Mouse (Mus musculus): ENCODE measurements around the gene Olfr473. TPM values are rescaled to one million over a fixed set of nuclear protein-coding genes. Genes with fewer than 3 reads are reported as not detected.
"Not testable (repeated sequence)": the region's sequence is repeated elsewhere in the genome, so short reads cannot be mapped to it uniquely, and the experiment has no call there.

The Olfr473 gene
- polyA plus RNA-seq (2014; fragmentation: Nextera tagmentation; extraction: Ambion mirVana) = not detected in 2 replicates

DNA sequence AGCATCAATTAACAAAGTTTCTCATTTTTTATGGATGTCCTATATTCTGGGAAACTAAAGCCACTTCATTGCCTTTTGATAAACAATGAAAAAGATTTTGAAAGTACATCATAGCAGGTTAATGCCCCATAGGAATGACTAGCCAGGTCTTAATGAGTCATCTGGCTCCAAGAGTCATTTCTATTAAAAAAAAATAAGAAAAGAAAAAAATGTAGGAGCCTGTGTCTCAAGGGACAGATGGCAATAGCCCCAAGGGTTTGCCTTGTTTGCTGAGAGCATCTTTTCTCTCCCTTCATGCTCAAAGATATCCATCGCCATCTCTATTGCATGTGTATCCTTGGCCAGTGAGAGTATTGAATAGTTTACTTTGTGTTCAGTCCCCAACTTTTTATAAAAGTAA lies at the start of gene Olfr473:
Olfr473 (plus strand) TSS at position 301 of the 400 bp plus-strand sequence.
- Histone ChIP-seq H3K4me3 (ENCODE audit: low read depth, low read length) (no peak within 1 kb of the TSS), H3K36me3 (ENCODE audit: control insufficient read depth, insufficient read depth, low read length) (no peaks in the 10 kb centered on the region), H3K9ac (ENCODE audit: low read depth, low read length) (no peak within 1 kb of the TSS), H3K4me2 (no peak within 1 kb of the TSS), H3K27ac (ENCODE audit: low read depth, low read length) (no peak within 1 kb of the TSS), H3K9me3 (ENCODE audit: control insufficient read depth, low read length) (no peaks in the 10 kb centered on the region), H3K4me1 (replicated peaks; ENCODE audit: control insufficient read depth, insufficient read depth, low read length) (no peaks in the 10 kb centered on the region), H3K27me3 (replicated peaks; ENCODE audit: control insufficient read depth, insufficient read depth, low read length) (no peaks in the 10 kb centered on the region)
- DNase-seq (ENCODE audit: low spot score) (no peak), ATAC-seq (replicated peaks; ENCODE audit: low FRiP score) (no peak)
- 92% methylated on average over 1 of the region's 1 CpGs for WGBS

DNA sequence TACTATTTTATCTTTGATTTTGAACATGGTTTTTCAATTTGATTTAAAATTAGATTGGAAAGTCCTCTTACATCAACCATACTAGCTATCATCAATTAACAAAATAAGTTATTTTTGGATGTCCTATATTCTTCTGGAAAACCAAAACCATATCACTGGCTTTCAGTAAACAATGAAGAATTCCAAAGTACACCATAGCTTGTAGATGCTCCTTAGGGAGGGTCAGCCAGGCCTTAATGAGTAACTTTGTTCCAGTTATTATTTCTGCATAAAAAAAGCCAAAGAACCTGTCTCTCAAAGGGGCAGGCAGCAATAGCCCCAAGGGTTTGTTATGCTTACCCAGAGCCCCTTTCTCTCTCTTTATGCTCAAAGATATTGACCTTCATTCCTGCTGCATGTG lies 32.6 kb upstream of the Olfr473 start, which contains the start of gene Olfr472:
Olfr472 (plus strand) TSS at position 301 of the 400 bp plus-strand sequence.
- H3K27me3 ChIP-seq (replicated peaks; ENCODE audit: control insufficient read depth, insufficient read depth, low read length) = no peaks in the 10 kb centered on the region
- H3K4me3 ChIP-seq (ENCODE audit: low read depth, low read length) = no peak within 1 kb of the TSS
- DNase-seq (ENCODE audit: low spot score) = no peak
- ATAC-seq (replicated peaks; ENCODE audit: low FRiP score) = no peak
- no peaks in the 10 kb centered on the region for H3K4me1 ChIP-seq (replicated peaks; ENCODE audit: control insufficient read depth, insufficient read depth, low read length)
- no peak within 1 kb of the TSS for H3K9ac ChIP-seq (ENCODE audit: low read depth, low read length)
- H3K4me2 ChIP-seq = no peak within 1 kb of the TSS
- no peaks in the 10 kb centered on the region for H3K36me3 ChIP-seq (ENCODE audit: control insufficient read depth, insufficient read depth, low read length)
- no peak within 1 kb of the TSS for H3K27ac ChIP-seq (ENCODE audit: low read depth, low read length)
- H3K9me3 ChIP-seq (ENCODE audit: control insufficient read depth, low read length) = no peaks in the 10 kb centered on the region

DNA sequence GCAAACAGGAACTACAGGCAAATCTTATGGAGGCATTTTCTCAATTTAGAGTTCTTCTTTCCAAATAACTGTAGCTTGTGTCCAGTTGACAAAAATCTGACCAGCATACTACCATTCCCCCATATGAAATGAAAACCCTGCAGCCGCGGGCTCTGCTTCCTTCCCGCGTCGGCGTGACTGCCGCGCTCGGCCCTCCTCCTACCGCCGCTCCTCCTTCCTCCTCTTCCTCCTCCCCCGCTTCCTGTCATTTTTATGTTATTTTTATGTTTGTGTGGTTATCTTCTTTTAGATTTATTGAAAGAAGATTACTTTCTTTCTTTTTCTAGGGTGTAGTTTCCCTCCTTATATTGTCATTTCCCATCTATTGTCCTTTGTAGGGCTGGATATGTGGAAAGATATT lies 22.3 kb downstream of the Olfr473 start:
- not testable (repeated sequence) for H3K4me1 ChIP-seq (replicated peaks; ENCODE audit: control insufficient read depth, insufficient read depth, low read length); ATAC-seq (replicated peaks; ENCODE audit: low FRiP score); DNase-seq (ENCODE audit: low spot score); H3K4me2 ChIP-seq; H3K27ac ChIP-seq (ENCODE audit: low read depth, low read length); H3K9ac ChIP-seq (ENCODE audit: low read depth, low read length); H3K27me3 ChIP-seq (replicated peaks; ENCODE audit: control insufficient read depth, insufficient read depth, low read length); H3K4me3 ChIP-seq (ENCODE audit: low read depth, low read length); H3K9me3 ChIP-seq (ENCODE audit: control insufficient read depth, low read length); H3K36me3 ChIP-seq (ENCODE audit: control insufficient read depth, insufficient read depth, low read length)
- WGBS = 96% methylated on average over 12 of the region's 12 CpGs

DNA sequence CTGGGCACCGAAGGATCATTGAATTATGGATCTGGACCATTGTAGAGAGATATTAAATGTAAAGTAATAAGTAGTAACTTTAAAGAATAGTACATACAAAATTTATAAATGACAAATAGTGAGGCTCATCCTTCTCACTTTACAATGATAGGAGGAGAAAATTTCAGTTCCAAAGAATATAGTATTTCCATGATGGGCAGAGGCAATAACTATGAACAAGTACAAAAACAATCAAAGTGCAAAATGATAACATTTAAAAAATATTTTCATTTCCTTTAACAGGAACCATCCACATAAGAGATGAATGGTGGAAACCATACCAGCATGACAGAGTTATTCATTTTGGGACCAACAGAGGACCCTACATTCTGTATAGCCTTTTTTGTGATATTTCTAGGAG lies 24.1 kb downstream of the Olfr473 start, which contains the start of gene Olfr474:
Olfr474 (plus strand) TSS at position 301 of the 400 bp plus-strand sequence.
- Histone ChIP-seq H3K9me3 (ENCODE audit: control insufficient read depth, low read length) (0 out of 2 replicates have a peak, but pooled peaks cover 2% of the 10 kb centered on the region), H3K4me2 (no peak within 1 kb of the TSS), H3K9ac (ENCODE audit: low read depth, low read length) (no peak within 1 kb of the TSS), H3K27me3 (replicated peaks; ENCODE audit: control insufficient read depth, insufficient read depth, low read length) (no peaks in the 10 kb centered on the region), H3K4me1 (replicated peaks; ENCODE audit: control insufficient read depth, insufficient read depth, low read length) (no peaks in the 10 kb centered on the region), H3K27ac (ENCODE audit: low read depth, low read length) (no peak within 1 kb of the TSS), H3K36me3 (ENCODE audit: control insufficient read depth, insufficient read depth, low read length) (no peaks in the 10 kb centered on the region), H3K4me3 (ENCODE audit: low read depth, low read length) (no peak within 1 kb of the TSS)
- DNase-seq (ENCODE audit: low spot score) = no peak
- ATAC-seq (replicated peaks; ENCODE audit: low FRiP score) = no peak
- WGBS = 78% methylated on average over 1 of the region's 1 CpGs

DNA sequence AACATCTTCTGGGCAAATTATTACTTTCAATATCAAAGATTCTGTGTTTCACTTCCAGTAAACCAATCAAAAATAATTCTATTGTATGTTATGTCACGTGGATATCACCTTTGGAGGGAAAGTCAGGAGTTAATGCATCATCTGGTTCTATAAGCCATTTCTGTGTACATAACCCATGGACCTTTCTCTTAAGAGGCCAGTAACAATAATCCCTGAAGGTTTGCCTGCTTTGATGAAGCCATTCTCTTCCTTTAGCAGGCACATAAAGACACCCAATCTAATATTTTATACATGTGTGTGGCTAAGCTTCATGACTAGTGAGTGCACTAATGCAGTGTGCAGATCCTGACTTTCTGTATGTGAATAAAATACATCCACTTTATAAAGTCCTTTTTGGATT lies 34.3 kb downstream of the Olfr473 start, which contains the start of gene Olfr476:
Olfr476 (plus strand) TSS at position 301 of the 400 bp plus-strand sequence.
- Histone ChIP-seq H3K4me2 (no peak within 1 kb of the TSS), H3K9ac (ENCODE audit: low read depth, low read length) (no peak within 1 kb of the TSS), H3K4me1 (replicated peaks; ENCODE audit: control insufficient read depth, insufficient read depth, low read length) (no peaks in the 10 kb centered on the region), H3K27me3 (replicated peaks; ENCODE audit: control insufficient read depth, insufficient read depth, low read length) (no peaks in the 10 kb centered on the region), H3K36me3 (ENCODE audit: control insufficient read depth, insufficient read depth, low read length) (no peaks in the 10 kb centered on the region), H3K9me3 (ENCODE audit: control insufficient read depth, low read length) (no peaks in the 10 kb centered on the region), H3K27ac (ENCODE audit: low read depth, low read length) (no peak within 1 kb of the TSS), H3K4me3 (ENCODE audit: low read depth, low read length) (no peak within 1 kb of the TSS)
- DNase-seq (ENCODE audit: low spot score) (no peak), ATAC-seq (replicated peaks; ENCODE audit: low FRiP score) (no peak)
- 49% methylated on average over 1 of the region's 1 CpGs for WGBS

Other genes starting within 250 kb of the Olfr473 start
- gene Cyb5r2, start 172.4 kb upstream of the Olfr473 start, polyA plus RNA-seq (2014; fragmentation: Nextera tagmentation; extraction: Ambion mirVana) = 0.25 TPM in 1 of 2 replicates, not detected in the other
- not detected in 2 replicates for gene Ovch2, start 129.2 kb upstream of the Olfr473 start, polyA plus RNA-seq (2014; fragmentation: Nextera tagmentation; extraction: Ambion mirVana)
- gene Olfr467, start 118.2 kb upstream of the Olfr473 start, polyA plus RNA-seq (2014; fragmentation: Nextera tagmentation; extraction: Ambion mirVana) = not detected in 2 replicates
- gene Olfr469, start 104.9 kb upstream of the Olfr473 start, polyA plus RNA-seq (2014; fragmentation: Nextera tagmentation; extraction: Ambion mirVana) = not detected in 2 replicates
- not detected in 2 replicates for gene Olfr470, start 83.0 kb upstream of the Olfr473 start, polyA plus RNA-seq (2014; fragmentation: Nextera tagmentation; extraction: Ambion mirVana)
- not detected in 2 replicates for gene Olfr472, start 32.5 kb upstream of the Olfr473 start, polyA plus RNA-seq (2014; fragmentation: Nextera tagmentation; extraction: Ambion mirVana)
- not detected in 2 replicates for gene Olfr474, start 24.2 kb downstream of the Olfr473 start, polyA plus RNA-seq (2014; fragmentation: Nextera tagmentation; extraction: Ambion mirVana)
- gene Olfr476, start 34.4 kb downstream of the Olfr473 start, polyA plus RNA-seq (2014; fragmentation: Nextera tagmentation; extraction: Ambion mirVana) = not detected in 2 replicates
- not detected in 2 replicates for gene Olfr477, start 56.2 kb downstream of the Olfr473 start, polyA plus RNA-seq (2014; fragmentation: Nextera tagmentation; extraction: Ambion mirVana)
- gene Olfr478, start 103.5 kb downstream of the Olfr473 start, polyA plus RNA-seq (2014; fragmentation: Nextera tagmentation; extraction: Ambion mirVana) = not detected in 2 replicates
- not detected in 2 replicates for gene Olfr479, start 120.2 kb downstream of the Olfr473 start, polyA plus RNA-seq (2014; fragmentation: Nextera tagmentation; extraction: Ambion mirVana)
- not detected in 2 replicates for gene Olfr480, start 136.9 kb downstream of the Olfr473 start, polyA plus RNA-seq (2014; fragmentation: Nextera tagmentation; extraction: Ambion mirVana)
- gene Olfr481, start 149.4 kb downstream of the Olfr473 start, polyA plus RNA-seq (2014; fragmentation: Nextera tagmentation; extraction: Ambion mirVana) = not detected in 2 replicates
- gene Olfr482, start 167.1 kb downstream of the Olfr473 start, polyA plus RNA-seq (2014; fragmentation: Nextera tagmentation; extraction: Ambion mirVana) = not detected in 2 replicates
- gene Olfr483, start 170.4 kb downstream of the Olfr473 start, polyA plus RNA-seq (2014; fragmentation: Nextera tagmentation; extraction: Ambion mirVana) = not detected in 2 replicates
- not detected in 2 replicates for gene Olfr484, start 197.0 kb downstream of the Olfr473 start, polyA plus RNA-seq (2014; fragmentation: Nextera tagmentation; extraction: Ambion mirVana)
- gene Olfr485, start 229.4 kb downstream of the Olfr473 start, polyA plus RNA-seq (2014; fragmentation: Nextera tagmentation; extraction: Ambion mirVana) = not detected in 2 replicates
- not detected in 2 replicates for gene Olfr486, start 242.3 kb downstream of the Olfr473 start, polyA plus RNA-seq (2014; fragmentation: Nextera tagmentation; extraction: Ambion mirVana)